Mouse (Mus musculus) hindbrain, postnatal 0 days (tissue): ENCODE data around the gene Tpd52l2. TPM values are rescaled to one million over a fixed set of nuclear protein-coding genes. Genes with fewer than 3 reads are reported as not detected.

ENCODE experiments used
- ATAC-seq: fragments of 200-750 bp; cut with Nextera tagmentation; 2 replicates; pipeline ENCODE4 v1.8.0; 2017; ENCODE audit warnings: mild to moderate bottlenecking, moderate TSS enrichment, moderate library complexity
- DNase-seq: peaks from one replicate; pipeline ENCODE4 v3.0.0-alpha.2; 2015; ENCODE audit warnings: low spot score
- H3K27ac ChIP-seq: fragments of 300-500 bp; sonication (generic); 2 replicates; pipeline ENCODE4 v1.5.1; 2014; ENCODE audit warnings: mild to moderate bottlenecking
- H3K27me3 ChIP-seq: fragments of 300-500 bp; sonication (generic); 2 replicates; pipeline ENCODE4 v1.6.1; 2014; ENCODE audit warnings: low read length, mixed read lengths; ENCODE audit not compliant: insufficient read depth
- H3K36me3 ChIP-seq: fragments of 300-500 bp; sonication (generic); 2 replicates; pipeline ENCODE4 v1.6.1; 2014; ENCODE audit warnings: low read length, mixed read lengths; ENCODE audit not compliant: insufficient read depth
- H3K4me1 ChIP-seq: fragments of 300-500 bp; sonication (generic); 2 replicates; pipeline ENCODE4 v1.6.1; 2014; ENCODE audit warnings: antibody characterized with exemption, low read length, mixed read lengths; ENCODE audit not compliant: insufficient read depth
- H3K4me2 ChIP-seq: fragments of 300-500 bp; sonication (generic); 2 replicates; pipeline ENCODE4 v1.6.1; 2014; ENCODE audit warnings: low read depth, mild to moderate bottlenecking, low read length, moderate library complexity, mixed read lengths
- H3K4me3 ChIP-seq: fragments of 300-500 bp; sonication (generic); 2 replicates; pipeline ENCODE4 v1.5.1; 2014; ENCODE audit warnings: low read length
- H3K9ac ChIP-seq: fragments of 300-500 bp; sonication (generic); replicated peaks from 2 replicates; pipeline ENCODE4 v1.6.1; 2014; ENCODE audit warnings: mild to moderate bottlenecking, low read length, moderate library complexity, mixed read lengths
- H3K9me3 ChIP-seq: fragments of 300-500 bp; sonication (generic); 2 replicates; pipeline ENCODE4 v1.6.1; 2016; ENCODE audit warnings: low read length, mixed read lengths
- CTCF ChIP-seq: IDR thresholded peaks from 2 replicates; pipeline ENCODE4 v1.5.1; 2016; ENCODE audit warnings: antibody characterized with exemption, control low read depth, low read depth
- WGBS: fragments of 180-500 bp; shearing (Covaris S2); extraction: QIAGEN DNeasy Blood & Tissue Kit; methylation state at CpG from one replicate; pipeline ENCODE4 v1.1.7; 2014; 5-methylcytosine and 5-hydroxymethylcytosine counted together
- polyA plus RNA-seq: library from polyadenylated mRNA; unstranded; fragments of >200 nt; fragmentation: Nextera tagmentation; extraction: Ambion mirVana; gene quantifications from 2 replicates; pipeline ENCODE4 v1.2.1, GENCODE M21; 2015
- total RNA-seq: library from RNA; depleted of rRNA; stranded (reverse); fragments of >200 nt; gene quantifications from 2 replicates; pipeline ENCODE4 v1.2.3, GENCODE M21; 2014

The Tpd52l2 gene
- total and polyA plus RNA-seq, 2 experiments from 2014 or later, result 92.5 to 127 TPM

- Histone ChIP-seq H3K9ac (peak overlapping the region; percentile 98), H3K4me3 (peak overlapping the region; percentile 99), H3K9me3 (no peaks in the 10 kb centered on the region), H3K4me1 (peaks cover 7% of the 10 kb centered on the region), H3K36me3 (peaks cover 16% of the 10 kb centered on the region; the same call in 1 of the 2 replicates), H3K27ac (peak overlapping the region; percentile 99), H3K27me3 (no peaks in the 10 kb centered on the region), H3K4me2 (peak overlapping the region; percentile 65)
- no peak for TF ChIP-seq CTCF
- no peak for ATAC-seq
- 0% methylated on average over 17 of the region's 17 CpGs for WGBS
- no peak for DNase-seq
Observed at GRCm38 (mm10) chr2:181520936-181521227, 23.9 kb downstream of the Tpd52l2 start.

GRCm38 (mm10) chr2:181521491-181521890 is 24.5 kb downstream of the Tpd52l2 start:
- DNase-seq (no peak), ATAC-seq (no peak)
- peak overlapping the region; percentile 98 for H3K9ac ChIP-seq
- H3K4me1 ChIP-seq, result peaks cover 7% of the 10 kb centered on the region
- H3K4me3 ChIP-seq, result peak overlapping the region; percentile 99
- WGBS, result 56% methylated on average over 10 of the region's 10 CpGs
- no peaks in the 10 kb centered on the region for H3K27me3 ChIP-seq
- peak overlapping the region; percentile 99; the same call in 1 of the 2 replicates for H3K27ac ChIP-seq
- TF ChIP-seq CTCF, result no peak
- peaks cover 12% of the 10 kb centered on the region; the same call in 1 of the 2 replicates for H3K36me3 ChIP-seq
- peak overlapping the region; percentile 65 for H3K4me2 ChIP-seq
- no peaks in the 10 kb centered on the region for H3K9me3 ChIP-seq

GRCm38 (mm10) chr2:181522811-181523210 is 25.9 kb downstream of the Tpd52l2 start:
- 72% methylated on average over 5 of the region's 5 CpGs for WGBS
- H3K4me2 ChIP-seq, result no peak overlapping the region
- H3K9me3 ChIP-seq, result no peaks in the 10 kb centered on the region

GRCm38 (mm10) chr2:181525526-181525925 is 28.6 kb downstream of the Tpd52l2 start:
- Histone ChIP-seq H3K36me3 (no peaks in the 10 kb centered on the region), H3K4me3 (no peak overlapping the region), H3K27me3 (no peaks in the 10 kb centered on the region), H3K4me2 (no peak overlapping the region), H3K4me1 (peaks cover 7% of the 10 kb centered on the region), H3K9me3 (no peaks in the 10 kb centered on the region), H3K9ac (no peak overlapping the region), H3K27ac (no peak overlapping the region)
- TF ChIP-seq CTCF, result no peak
- no peak for DNase-seq
- ATAC-seq, result no peak
- 93% methylated on average over 5 of the region's 5 CpGs for WGBS

More at GRCm38 (mm10) chr2:181522811-181523210, 25.9 kb downstream of the Tpd52l2 start:
- Histone ChIP-seq H3K9ac (no peak overlapping the region), H3K36me3 (no peaks in the 10 kb centered on the region), H3K4me1 (peaks cover 7% of the 10 kb centered on the region), H3K27me3 (no peaks in the 10 kb centered on the region), H3K27ac (no peak overlapping the region), H3K4me3 (no peak overlapping the region)
- DNase-seq, result peak; percentile 52
- TF ChIP-seq CTCF, result peak; percentile 63
- no peak for ATAC-seq

- Histone ChIP-seq H3K36me3 (no peaks in the 10 kb centered on the region), H3K9me3 (no peaks in the 10 kb centered on the region), H3K9ac (no peak overlapping the region), H3K4me3 (no peak overlapping the region), H3K4me2 (no peak overlapping the region), H3K27me3 (no peaks in the 10 kb centered on the region), H3K27ac (no peak overlapping the region), H3K4me1 (no peaks in the 10 kb centered on the region)
- ATAC-seq (no peak), DNase-seq (no peak)
- WGBS, result 88% methylated on average over 1 of the region's 1 CpGs
- TF ChIP-seq CTCF, result no peak
Observed at GRCm38 (mm10) chr2:181529076-181529475, 32.1 kb downstream of the Tpd52l2 start.

DNA sequence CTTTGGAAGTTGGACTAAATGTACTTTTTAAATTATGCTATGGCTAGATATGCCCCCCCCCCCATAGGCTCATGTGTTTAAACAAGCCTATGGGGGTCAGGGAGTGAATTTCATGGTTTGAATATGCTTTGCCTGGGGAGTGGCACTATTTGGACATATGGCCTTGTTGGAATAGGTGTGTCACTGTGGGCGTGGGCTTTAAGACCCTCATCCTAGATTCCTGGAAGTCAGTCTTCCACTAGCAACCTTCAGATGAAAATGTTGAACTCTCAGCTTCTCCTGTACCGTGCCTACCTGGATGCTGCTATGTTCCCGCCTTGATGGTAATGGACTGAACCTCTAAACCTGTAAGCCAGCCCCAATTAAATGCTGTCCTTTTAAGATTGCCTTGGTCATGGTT is 35.6 kb downstream of the Tpd52l2 start:
- Histone ChIP-seq H3K4me3 (no peak overlapping the region), H3K27me3 (no peaks in the 10 kb centered on the region), H3K36me3 (no peaks in the 10 kb centered on the region), H3K9me3 (no peaks in the 10 kb centered on the region), H3K9ac (no peak overlapping the region), H3K27ac (no peak overlapping the region), H3K4me1 (0 out of 2 replicates have a peak, but pooled peaks cover 2% of the 10 kb centered on the region), H3K4me2 (no peak overlapping the region)
- WGBS, result 99% methylated on average over 3 of the region's 3 CpGs
- no peak for TF ChIP-seq CTCF
- no peak for ATAC-seq
- DNase-seq, result no peak

DNA sequence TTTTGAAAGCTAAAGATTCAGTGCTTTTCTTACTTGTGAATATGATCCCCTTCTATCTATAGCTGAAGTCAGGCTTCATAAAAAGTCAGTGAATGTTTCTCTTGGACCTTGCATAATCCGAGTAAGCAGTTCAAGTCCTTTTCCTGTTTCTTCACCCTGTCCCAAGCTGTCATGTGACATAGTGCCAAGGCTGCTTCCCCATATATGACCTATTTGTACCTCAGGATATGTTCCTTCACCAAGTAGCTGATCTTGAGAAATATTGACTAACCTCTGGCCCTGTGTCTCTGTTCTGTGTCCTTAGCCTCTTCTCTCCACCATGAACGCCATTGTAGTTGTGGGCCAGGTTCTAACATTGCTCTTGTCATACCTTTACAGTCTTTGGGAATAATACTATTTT is 39.5 kb downstream of the Tpd52l2 start:
- Histone ChIP-seq H3K4me2 (no peak overlapping the region), H3K4me1 (0 out of 2 replicates have a peak, but pooled peaks cover 8% of the 10 kb centered on the region), H3K27me3 (no peaks in the 10 kb centered on the region), H3K9me3 (no peaks in the 10 kb centered on the region), H3K36me3 (no peaks in the 10 kb centered on the region), H3K4me3 (no peak overlapping the region), H3K27ac (no peak overlapping the region), H3K9ac (no peak overlapping the region)
- 92% methylated on average over 2 of the region's 2 CpGs for WGBS
- DNase-seq (no peak), ATAC-seq (no peak)
- TF ChIP-seq CTCF, result no peak
